Mouse (Mus musculus): ENCODE data around the gene Rftn1. TPM values are rescaled to one million over a fixed set of nuclear protein-coding genes. Genes with fewer than 3 reads are reported as not detected.

Gene Rftn1
- polyA plus RNA-seq, 1 experiment: 16.8 TPM

GRCm38 (mm10) chr17:50232821-50233220 is 42.3 kb upstream of the Rftn1 start:
- Histone ChIP-seq H3K27me3 (ENCODE audit: control insufficient read depth, insufficient read depth, low read length) (no peaks in the 10 kb centered on the region), H3K4me3 (replicated peaks; ENCODE audit: insufficient read depth, low read depth, low read length) (no peak overlapping the region), H3K4me1 (ENCODE audit: control insufficient read depth, insufficient read depth, low read length) (peaks cover 4% of the 10 kb centered on the region; the same call in 1 of the 2 replicates), H3K27ac (ENCODE audit: insufficient read depth, low read length) (no peak overlapping the region)
- peak in 1 of 2 experiments; percentile 10 for DNase-seq
- TF ChIP-seq CTCF (IDR thresholded peaks at IDR 0.05; ENCODE audit: borderline replicate concordance, insufficient read depth, low read depth, low read length) (no peak), POLR2A (IDR thresholded peaks at IDR 0.05; ENCODE audit: borderline replicate concordance, insufficient read depth, low read length) (no peak)
- 63% methylated on average over 11 of the region's 11 CpGs for WGBS

GRCm38 (mm10) chr17:50231206-50231605 is 40.7 kb upstream of the Rftn1 start:
- 96% methylated on average over 8 of the region's 8 CpGs for WGBS
- no peak for DNase-seq
- no peak for TF ChIP-seq POLR2A (IDR thresholded peaks at IDR 0.05; ENCODE audit: borderline replicate concordance, insufficient read depth, low read length)
- TF ChIP-seq CTCF (IDR thresholded peaks at IDR 0.05; ENCODE audit: borderline replicate concordance, insufficient read depth, low read depth, low read length): no peak
- peaks cover 4% of the 10 kb centered on the region; the same call in 1 of the 2 replicates for H3K4me1 ChIP-seq (ENCODE audit: control insufficient read depth, insufficient read depth, low read length)
- H3K27me3 ChIP-seq (ENCODE audit: control insufficient read depth, insufficient read depth, low read length): no peaks in the 10 kb centered on the region
- H3K4me3 ChIP-seq (replicated peaks; ENCODE audit: insufficient read depth, low read depth, low read length): no peak overlapping the region
- H3K27ac ChIP-seq (ENCODE audit: insufficient read depth, low read length): no peak overlapping the region

GRCm38 (mm10) chr17:50229534-50229933 is 39.1 kb upstream of the Rftn1 start:
- no peak for DNase-seq
- Histone ChIP-seq H3K4me1 (ENCODE audit: control insufficient read depth, insufficient read depth, low read length) (peaks cover 4% of the 10 kb centered on the region; the same call in 1 of the 2 replicates), H3K27ac (ENCODE audit: insufficient read depth, low read length) (no peak overlapping the region), H3K4me3 (replicated peaks; ENCODE audit: insufficient read depth, low read depth, low read length) (no peak overlapping the region), H3K27me3 (ENCODE audit: control insufficient read depth, insufficient read depth, low read length) (no peaks in the 10 kb centered on the region)
- 40% methylated on average over 4 of the region's 4 CpGs for WGBS
- TF ChIP-seq POLR2A (IDR thresholded peaks at IDR 0.05; ENCODE audit: borderline replicate concordance, insufficient read depth, low read length): no peak
- TF ChIP-seq CTCF (IDR thresholded peaks at IDR 0.05; ENCODE audit: borderline replicate concordance, insufficient read depth, low read depth, low read length): no peak

- H3K4me1 ChIP-seq (ENCODE audit: control insufficient read depth, insufficient read depth, low read length): no peaks in the 10 kb centered on the region
- WGBS: 94% methylated on average over 7 of the region's 7 CpGs
- TF ChIP-seq POLR2A (IDR thresholded peaks at IDR 0.05; ENCODE audit: borderline replicate concordance, insufficient read depth, low read length) (no peak), CTCF (IDR thresholded peaks at IDR 0.05; ENCODE audit: borderline replicate concordance, insufficient read depth, low read depth, low read length) (no peak)
- no peak for DNase-seq
- H3K27ac ChIP-seq (ENCODE audit: insufficient read depth, low read length): no peak overlapping the region
- no peaks in the 10 kb centered on the region for H3K27me3 ChIP-seq (ENCODE audit: control insufficient read depth, insufficient read depth, low read length)
- H3K4me3 ChIP-seq (replicated peaks; ENCODE audit: insufficient read depth, low read depth, low read length): no peak overlapping the region
These were observed 36.9 kb upstream of the Rftn1 start for GRCm38 (mm10) chr17:50227366-50227765.

- Histone ChIP-seq H3K27ac (ENCODE audit: insufficient read depth, low read length) (no peak overlapping the region), H3K27me3 (ENCODE audit: control insufficient read depth, insufficient read depth, low read length) (no peaks in the 10 kb centered on the region), H3K4me3 (replicated peaks; ENCODE audit: insufficient read depth, low read depth, low read length) (no peak overlapping the region), H3K4me1 (ENCODE audit: control insufficient read depth, insufficient read depth, low read length) (no peaks in the 10 kb centered on the region)
- TF ChIP-seq POLR2A (IDR thresholded peaks at IDR 0.05; ENCODE audit: borderline replicate concordance, insufficient read depth, low read length): no peak
- no peak for TF ChIP-seq CTCF (IDR thresholded peaks at IDR 0.05; ENCODE audit: borderline replicate concordance, insufficient read depth, low read depth, low read length)
- WGBS: 88% methylated on average over 5 of the region's 5 CpGs
- no peak for DNase-seq
These were observed 34.2 kb upstream of the Rftn1 start for GRCm38 (mm10) chr17:50224718-50225117.

GRCm38 (mm10) chr17:50217978-50218377 is 27.5 kb upstream of the Rftn1 start:
- Histone ChIP-seq H3K4me3 (replicated peaks; ENCODE audit: insufficient read depth, low read depth, low read length) (no peak overlapping the region), H3K27ac (ENCODE audit: insufficient read depth, low read length) (no peak overlapping the region), H3K4me1 (ENCODE audit: control insufficient read depth, insufficient read depth, low read length) (no peaks in the 10 kb centered on the region), H3K27me3 (ENCODE audit: control insufficient read depth, insufficient read depth, low read length) (no peaks in the 10 kb centered on the region)
- no peak for TF ChIP-seq POLR2A (IDR thresholded peaks at IDR 0.05; ENCODE audit: borderline replicate concordance, insufficient read depth, low read length)
- no peak for TF ChIP-seq CTCF (IDR thresholded peaks at IDR 0.05; ENCODE audit: borderline replicate concordance, insufficient read depth, low read depth, low read length)
- no peak for DNase-seq
- WGBS: 78% methylated on average over 4 of the region's 4 CpGs

GRCm38 (mm10) chr17:50215104-50215503 is 24.6 kb upstream of the Rftn1 start:
- TF ChIP-seq CTCF (IDR thresholded peaks at IDR 0.05; ENCODE audit: borderline replicate concordance, insufficient read depth, low read depth, low read length) (no peak), POLR2A (IDR thresholded peaks at IDR 0.05; ENCODE audit: borderline replicate concordance, insufficient read depth, low read length) (no peak)
- H3K4me3 ChIP-seq (replicated peaks; ENCODE audit: insufficient read depth, low read depth, low read length): no peak overlapping the region
- WGBS: 44% methylated on average over 6 of the region's 6 CpGs

GRCm38 (mm10) chr17:50213117-50213516 is 22.6 kb upstream of the Rftn1 start:
- WGBS: 85% methylated on average over 4 of the region's 4 CpGs
- Histone ChIP-seq H3K27ac (ENCODE audit: insufficient read depth, low read length) (no peak overlapping the region), H3K4me1 (ENCODE audit: control insufficient read depth, insufficient read depth, low read length) (no peaks in the 10 kb centered on the region), H3K27me3 (ENCODE audit: control insufficient read depth, insufficient read depth, low read length) (no peaks in the 10 kb centered on the region), H3K4me3 (replicated peaks; ENCODE audit: insufficient read depth, low read depth, low read length) (no peak overlapping the region)
- TF ChIP-seq CTCF (IDR thresholded peaks at IDR 0.05; ENCODE audit: borderline replicate concordance, insufficient read depth, low read depth, low read length) (no peak), POLR2A (IDR thresholded peaks at IDR 0.05; ENCODE audit: borderline replicate concordance, insufficient read depth, low read length) (no peak)
- DNase-seq: no peak

More at GRCm38 (mm10) chr17:50215104-50215503, 24.6 kb upstream of the Rftn1 start:
- Histone ChIP-seq H3K4me1 (ENCODE audit: control insufficient read depth, insufficient read depth, low read length) (no peaks in the 10 kb centered on the region), H3K27me3 (ENCODE audit: control insufficient read depth, insufficient read depth, low read length) (no peaks in the 10 kb centered on the region), H3K27ac (ENCODE audit: insufficient read depth, low read length) (no peak overlapping the region)
- DNase-seq: no peak
